Mouse (Mus musculus) kidney, adult 2 months (tissue): ENCODE data around the gene Wdr47.
A peak's percentile ranks its signal among the peaks of the same experiment; 100 is the strongest.

Experiments
- CTCF ChIP-seq: fragments of 200-500 bp; conservative IDR thresholded peaks from 2 replicates; pipeline ENCODE4 v1.5.1; 2011; ENCODE audit warnings: low read depth, mild to moderate bottlenecking, control low read depth, low read length, moderate library complexity, mixed read lengths; ENCODE audit not compliant: insufficient read depth, insufficient read length
- POLR2A ChIP-seq: fragments of 200-500 bp; IDR thresholded peaks from one replicate; pipeline ENCODE4 v1.6.1; 2011; ENCODE audit warnings: low read depth, low read length, control low read depth

GRCm38 (mm10) chr3:108562133-108562730 lies 28.8 kb upstream of the Wdr47 start, which contains the start of gene Tmem167b:
- TF ChIP-seq CTCF (0 out of 2 replicates have a peak, but pooled peaks have one; percentile 17), POLR2A (peak; percentile 38)
